Mouse (Mus musculus): ENCODE measurements at regions not wholly inside any gene's neighbourhood (a gene's known extent, or its start where the extent isn't known, plus 50 kb on each side); places are given as distances from the start of the nearest gene placed in this dataset.

DNA sequence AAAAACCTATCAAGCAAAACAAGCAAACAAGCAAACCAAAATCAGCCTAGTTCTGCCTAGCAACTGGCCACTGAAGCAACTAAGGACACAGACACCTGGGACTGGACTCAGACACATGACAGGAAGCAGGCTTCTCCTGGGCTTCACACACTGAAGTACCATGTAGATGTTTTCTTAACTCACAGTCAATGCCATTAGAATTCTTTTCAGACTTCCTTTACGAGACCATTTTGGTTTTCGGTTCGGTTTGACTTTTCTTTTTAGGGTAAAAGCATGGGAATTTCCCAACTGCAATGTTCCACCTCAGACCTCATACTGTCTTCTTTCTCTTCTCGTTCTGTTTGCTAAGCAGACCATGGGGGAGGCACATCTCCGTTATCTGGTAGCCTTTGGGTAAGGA, 114.7 kb upstream of the Tbl1xr1 start:
- TF ChIP-seq NRF1 (IDR thresholded peaks at IDR 0.05; ENCODE audit: insufficient read depth, low read depth, low read length, poor library complexity, severe bottlenecking) (no peak), POLR2A (IDR thresholded peaks at IDR 0.05; ENCODE audit: control insufficient read depth in 1 of 2, insufficient read depth in 1 of 2, low read depth in 1 of 2, low read length in 2 of 2, poor library complexity in 1 of 2) (no peak), EP300 (IDR thresholded peaks at IDR 0.05; ENCODE audit: low read depth in 1 of 2, low read length in 2 of 2) (no peak), CTCF (IDR thresholded peaks at IDR 0.05 in 2 of 3, conservative IDR thresholded peaks at IDR 0.05 in 1 of 3; ENCODE audit: control insufficient read depth in 1 of 3, insufficient read depth in 1 of 3, low read depth in 2 of 3, low read length in 3 of 3, poor library complexity in 1 of 3, severe bottlenecking in 1 of 3) (no peak), ELF1 (IDR thresholded peaks at IDR 0.05; ENCODE audit: low read depth, low read length) (no peak), MEF2A (IDR thresholded peaks at IDR 0.05; ENCODE audit: extremely low read depth, insufficient replicate concordance, low read depth, low read length, poor library complexity, severe bottlenecking) (no peak), USF1 (IDR thresholded peaks at IDR 0.05; ENCODE audit: low read depth, low read length) (no peak), USF2 (IDR thresholded peaks at IDR 0.05; ENCODE audit: borderline replicate concordance in 1 of 2, insufficient read depth in 1 of 2, low read depth in 1 of 2, low read length in 2 of 2) (no peak), MYB (IDR thresholded peaks at IDR 0.05; ENCODE audit: low read depth, low read length) (no peak), ZNF384 (IDR thresholded peaks at IDR 0.05; ENCODE audit: low read depth, low read length) (no peak), TAL1 (IDR thresholded peaks at IDR 0.05; ENCODE audit: low read length) (no peak), NELFE (IDR thresholded peaks at IDR 0.05; ENCODE audit: low read depth, low read length) (no peak), ZMIZ1 (IDR thresholded peaks at IDR 0.05; ENCODE audit: low read depth, low read length) (no peak)

All from MEL (cell line).